Mouse (Mus musculus) testis, adult 2 months (tissue): ENCODE data around the gene Gtf2ird1.

ENCODE experiments used
- CTCF ChIP-seq: fragments of 200-500 bp; IDR thresholded peaks from 2 replicates; pipeline ENCODE4 v1.5.1; 2012; ENCODE audit warnings: low read depth, mild to moderate bottlenecking, inconsistent platforms, low read length, moderate library complexity; ENCODE audit not compliant: control insufficient read depth, insufficient read depth, insufficient replicate concordance
- POLR2A ChIP-seq: fragments of 200-500 bp; IDR thresholded peaks from 2 replicates; pipeline ENCODE4 v1.6.1; 2012; ENCODE audit warnings: low read depth, mild to moderate bottlenecking, inconsistent platforms, low read length, moderate library complexity; ENCODE audit not compliant: control insufficient read depth

DNA sequence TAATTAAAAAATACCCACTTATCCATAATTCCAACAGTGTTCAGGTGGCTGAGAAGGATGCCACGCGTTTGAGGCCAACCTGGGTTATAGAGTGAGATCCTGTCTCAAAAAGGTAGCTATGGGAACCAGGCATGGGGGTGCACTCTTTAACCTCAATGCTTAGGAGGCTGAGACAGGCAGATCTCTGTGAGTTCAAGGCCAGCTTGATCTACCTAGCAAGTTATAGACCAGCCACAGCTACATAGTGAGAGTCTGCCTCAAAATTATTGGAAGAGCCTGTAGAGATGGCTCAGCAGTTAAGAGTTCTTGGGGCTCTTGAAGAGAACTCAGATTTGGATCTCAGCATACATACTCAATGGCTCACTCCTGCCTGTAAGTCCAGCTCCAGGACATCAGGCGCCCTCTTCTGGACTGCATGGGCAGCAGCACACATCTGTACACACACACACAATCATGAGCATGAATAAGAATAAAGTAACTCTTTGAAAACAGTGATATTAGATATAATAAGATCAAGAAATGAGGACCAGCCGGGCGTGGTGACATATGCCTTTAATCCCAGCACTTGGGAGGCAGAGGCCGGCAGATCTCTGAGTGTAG, 18.6 kb upstream of the Gtf2ird1 start:
- TF ChIP-seq CTCF (no peak), POLR2A (no peak)
